Mouse (Mus musculus): Measurements from ENCODE around the gene Pla2g2c. TPM values are rescaled to one million over a fixed set of nuclear protein-coding genes. Genes with fewer than 3 reads are reported as not detected.

Pla2g2c gene
- polyA plus RNA-seq, 1 experiment from 2014 or later: 0.27 TPM

- Histone ChIP-seq H3K4me1 (replicated peaks; ENCODE audit: control insufficient read depth, insufficient read depth, low read length) (peaks cover 6% of the 10 kb centered on the region; the same call in 1 of the 2 replicates), H3K9ac (ENCODE audit: low read depth, low read length) (no peak overlapping the region), H3K4me3 (ENCODE audit: low read depth, low read length) (no peak overlapping the region), H3K27me3 (replicated peaks; ENCODE audit: control insufficient read depth, insufficient read depth, low read length) (peaks cover 13% of the 10 kb centered on the region), H3K9me3 (ENCODE audit: control insufficient read depth, low read length) (no peaks in the 10 kb centered on the region), H3K4me2 (no peak overlapping the region), H3K27ac (ENCODE audit: low read depth, low read length) (no peak overlapping the region), H3K36me3 (ENCODE audit: control insufficient read depth, insufficient read depth, low read length) (no peaks in the 10 kb centered on the region)
- WGBS: 55% methylated on average over 5 of the region's 5 CpGs
- DNase-seq (ENCODE audit: low spot score): no peak
- no peak for ATAC-seq (replicated peaks; ENCODE audit: low FRiP score)
These were observed 1.2 kb downstream of the Pla2g2c start for GRCm38 (mm10) chr4:138725751-138726150.

DNA sequence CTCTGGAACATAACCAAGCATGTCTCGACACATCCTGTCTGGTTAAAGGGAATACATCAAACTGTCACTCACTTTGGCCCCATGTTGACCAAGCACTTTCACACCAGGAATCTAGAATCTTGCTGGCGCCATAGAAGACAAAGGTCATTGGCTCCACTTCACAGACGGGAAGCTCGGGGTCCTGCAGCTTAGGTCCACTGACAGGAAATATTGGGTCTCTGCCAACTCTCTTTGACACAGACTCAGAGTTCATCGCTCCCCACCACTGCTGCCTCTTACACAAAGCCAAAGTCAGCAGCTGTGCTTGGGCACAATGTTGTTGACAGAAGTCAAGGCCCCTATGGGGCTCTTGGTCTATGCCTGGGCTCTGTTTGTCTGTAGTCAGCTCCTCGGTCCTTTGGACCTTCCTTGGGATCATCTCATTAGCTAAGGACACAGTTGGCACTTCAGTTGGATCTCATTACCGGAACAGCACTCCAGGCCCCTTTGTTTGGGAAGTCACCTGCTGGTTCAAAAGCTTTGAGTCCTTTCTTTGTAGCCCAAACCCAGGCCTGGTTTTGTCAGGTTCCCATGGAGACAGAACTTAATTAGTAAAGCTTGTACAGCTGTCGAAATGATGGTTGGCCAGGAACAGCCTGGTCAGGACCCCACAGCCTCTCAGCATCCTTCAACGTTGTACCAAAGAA lies 4.6 kb downstream of the Pla2g2c start:
- peaks cover 7% of the 10 kb centered on the region for H3K27me3 ChIP-seq (replicated peaks; ENCODE audit: control insufficient read depth, insufficient read depth, low read length)
- H3K4me1 ChIP-seq (replicated peaks; ENCODE audit: control insufficient read depth, insufficient read depth, low read length): peaks cover 5% of the 10 kb centered on the region; the same call in 1 of the 2 replicates
- no peak; the same call in 1 of the 2 replicates for ATAC-seq (replicated peaks; ENCODE audit: low FRiP score)
- no peak overlapping the region for H3K9ac ChIP-seq (ENCODE audit: low read depth, low read length)
- no peaks in the 10 kb centered on the region for H3K36me3 ChIP-seq (ENCODE audit: control insufficient read depth, insufficient read depth, low read length)
- H3K9me3 ChIP-seq (ENCODE audit: control insufficient read depth, low read length): no peaks in the 10 kb centered on the region
- no peak overlapping the region for H3K27ac ChIP-seq (ENCODE audit: low read depth, low read length)
- no peak overlapping the region for H3K4me3 ChIP-seq (ENCODE audit: low read depth, low read length)
- WGBS: 50% methylated on average over 9 of the region's 9 CpGs
- H3K4me2 ChIP-seq: no peak overlapping the region
- DNase-seq (ENCODE audit: low spot score): no peak

DNA sequence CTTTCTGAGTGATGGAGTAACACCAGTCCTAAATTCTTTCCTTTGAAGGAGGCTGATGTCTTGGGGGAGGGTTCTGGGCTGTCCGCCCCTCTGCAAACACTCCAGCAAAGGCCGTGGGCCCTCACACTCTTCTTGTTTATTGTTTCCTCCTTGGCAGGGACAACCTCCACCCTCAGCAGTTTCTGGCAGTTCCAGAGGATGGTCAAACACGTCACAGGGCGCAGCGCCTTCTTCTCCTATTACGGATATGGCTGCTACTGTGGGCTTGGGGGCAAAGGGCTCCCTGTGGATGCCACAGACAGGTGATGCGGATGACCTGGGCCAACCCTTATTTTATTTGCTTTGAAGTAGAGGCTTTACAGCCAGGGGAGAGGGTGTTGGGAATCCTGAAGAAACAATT lies 9.5 kb downstream of the Pla2g2c start:
- H3K4me1 ChIP-seq (replicated peaks; ENCODE audit: control insufficient read depth, insufficient read depth, low read length): no peaks in the 10 kb centered on the region
- no peak overlapping the region for H3K27ac ChIP-seq (ENCODE audit: low read depth, low read length)
- no peak overlapping the region for H3K9ac ChIP-seq (ENCODE audit: low read depth, low read length)
- WGBS: 63% methylated on average over 7 of the region's 7 CpGs
- H3K9me3 ChIP-seq (ENCODE audit: control insufficient read depth, low read length): no peaks in the 10 kb centered on the region
- H3K4me2 ChIP-seq: no peak overlapping the region
- H3K27me3 ChIP-seq (replicated peaks; ENCODE audit: control insufficient read depth, insufficient read depth, low read length): no peaks in the 10 kb centered on the region
- no peaks in the 10 kb centered on the region for H3K36me3 ChIP-seq (ENCODE audit: control insufficient read depth, insufficient read depth, low read length)
- ATAC-seq (replicated peaks; ENCODE audit: low FRiP score): no peak
- no peak for DNase-seq (ENCODE audit: low spot score)
- no peak overlapping the region for H3K4me3 ChIP-seq (ENCODE audit: low read depth, low read length)

DNA sequence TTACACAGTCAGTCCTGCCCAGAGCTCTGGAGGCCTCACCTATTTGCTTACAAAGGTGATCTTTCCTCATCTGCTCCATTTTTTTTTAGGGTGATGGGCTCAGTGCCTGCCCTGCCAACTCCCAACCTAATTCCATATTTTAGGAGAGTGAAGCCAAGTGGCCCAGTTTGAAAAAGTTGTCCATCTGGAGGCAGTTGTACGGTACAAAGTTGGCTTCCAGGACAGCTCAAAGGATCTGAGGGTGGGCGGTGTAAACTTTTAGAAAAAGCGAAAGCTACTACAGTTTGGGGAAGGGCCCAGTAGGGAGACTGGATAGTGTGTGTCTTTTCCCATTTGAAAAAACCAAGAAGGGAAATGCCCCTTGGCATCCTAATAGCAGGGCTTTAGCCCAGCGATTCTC lies 10.3 kb downstream of the Pla2g2c start:
- DNase-seq (ENCODE audit: low spot score) (no peak), ATAC-seq (replicated peaks; ENCODE audit: low FRiP score) (no peak)
- no peak overlapping the region for H3K27ac ChIP-seq (ENCODE audit: low read depth, low read length)
- H3K9ac ChIP-seq (ENCODE audit: low read depth, low read length): no peak overlapping the region
- H3K4me3 ChIP-seq (ENCODE audit: low read depth, low read length): no peak overlapping the region
- H3K27me3 ChIP-seq (replicated peaks; ENCODE audit: control insufficient read depth, insufficient read depth, low read length): no peaks in the 10 kb centered on the region
- H3K9me3 ChIP-seq (ENCODE audit: control insufficient read depth, low read length): no peaks in the 10 kb centered on the region
- WGBS: 93% methylated on average over 4 of the region's 4 CpGs
- no peaks in the 10 kb centered on the region for H3K4me1 ChIP-seq (replicated peaks; ENCODE audit: control insufficient read depth, insufficient read depth, low read length)
- no peak overlapping the region for H3K4me2 ChIP-seq
- H3K36me3 ChIP-seq (ENCODE audit: control insufficient read depth, insufficient read depth, low read length): no peaks in the 10 kb centered on the region

DNA sequence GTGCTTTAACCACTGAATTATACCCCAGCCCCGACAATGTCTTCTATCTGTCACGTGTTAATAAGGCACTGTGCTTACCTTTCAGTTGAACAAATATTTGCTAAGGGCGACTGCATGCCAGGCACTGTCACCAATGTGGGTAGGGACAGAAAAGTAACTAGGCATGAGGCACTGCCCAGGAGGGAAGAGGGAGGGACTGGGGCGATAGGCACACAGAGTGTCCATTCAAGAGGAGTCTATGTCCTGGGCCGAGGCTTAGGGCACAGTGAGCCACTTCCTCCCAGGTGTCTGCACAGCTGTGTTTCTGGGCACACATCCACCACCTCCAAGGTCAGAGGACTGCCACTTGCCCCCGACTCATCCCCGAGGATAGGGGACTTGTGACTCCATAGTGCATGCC lies 12.4 kb downstream of the Pla2g2c start, which contains the start of gene Ubxn10:
TSS of gene Ubxn10 (minus strand) at position 137 of the 400 bp plus-strand sequence.
- Histone ChIP-seq H3K27ac (ENCODE audit: low read depth, low read length) (no peak within 1 kb of the TSS), H3K9ac (ENCODE audit: low read depth, low read length) (no peak within 1 kb of the TSS), H3K27me3 (replicated peaks; ENCODE audit: control insufficient read depth, insufficient read depth, low read length) (no peaks in the 10 kb centered on the region), H3K4me2 (no peak within 1 kb of the TSS), H3K9me3 (ENCODE audit: control insufficient read depth, low read length) (no peaks in the 10 kb centered on the region), H3K4me3 (ENCODE audit: low read depth, low read length) (no peak within 1 kb of the TSS), H3K4me1 (replicated peaks; ENCODE audit: control insufficient read depth, insufficient read depth, low read length) (no peaks in the 10 kb centered on the region), H3K36me3 (ENCODE audit: control insufficient read depth, insufficient read depth, low read length) (no peaks in the 10 kb centered on the region)
- ATAC-seq (replicated peaks; ENCODE audit: low FRiP score): no peak
- DNase-seq (ENCODE audit: low spot score): no peak
- 65% methylated on average over 7 of the region's 7 CpGs for WGBS

- no peak for DNase-seq (ENCODE audit: low spot score)
These were observed 14.7 kb downstream of the Pla2g2c start for GRCm38 (mm10) chr4:138739136-138739851.

DNA sequence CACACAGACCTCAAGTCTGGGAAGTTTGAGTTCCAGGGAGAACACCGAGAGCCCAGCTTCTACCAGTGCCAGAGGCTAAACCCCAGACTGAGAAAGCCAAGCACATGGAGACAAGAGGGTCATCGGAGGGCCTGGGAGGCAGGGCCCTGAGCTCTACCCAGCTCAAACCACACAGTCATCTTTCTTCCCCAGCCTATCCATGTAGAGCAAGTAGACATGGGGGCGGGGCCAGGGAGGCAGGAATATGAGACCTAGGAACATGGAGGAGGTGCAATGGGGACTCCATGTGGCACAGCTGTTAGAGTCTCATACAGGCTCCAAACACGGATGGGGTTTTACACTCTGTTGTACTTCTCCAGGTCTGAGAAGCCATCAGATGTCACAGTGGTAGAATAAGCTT lies 21.3 kb downstream of the Pla2g2c start:
- H3K27me3 ChIP-seq (replicated peaks; ENCODE audit: control insufficient read depth, insufficient read depth, low read length): no peaks in the 10 kb centered on the region; the same call in 1 of the 2 replicates
- no peak for ATAC-seq (replicated peaks; ENCODE audit: low FRiP score)
- DNase-seq (ENCODE audit: low spot score): no peak

More at GRCm38 (mm10) chr4:138739136-138739851, 14.7 kb downstream of the Pla2g2c start:
- Histone ChIP-seq H3K27me3 (replicated peaks; ENCODE audit: control insufficient read depth, insufficient read depth, low read length) (no peaks in the 10 kb centered on the region), H3K4me3 (ENCODE audit: low read depth, low read length) (no peak overlapping the region), H3K4me1 (replicated peaks; ENCODE audit: control insufficient read depth, insufficient read depth, low read length) (no peaks in the 10 kb centered on the region), H3K9ac (ENCODE audit: low read depth, low read length) (no peak overlapping the region), H3K36me3 (ENCODE audit: control insufficient read depth, insufficient read depth, low read length) (no peaks in the 10 kb centered on the region), H3K4me2 (no peak overlapping the region), H3K9me3 (ENCODE audit: control insufficient read depth, low read length) (no peaks in the 10 kb centered on the region), H3K27ac (ENCODE audit: low read depth, low read length) (no peak overlapping the region)
- no peak for ATAC-seq (replicated peaks; ENCODE audit: low FRiP score)
- 25% methylated on average over 7 of the region's 7 CpGs for WGBS

DNA sequence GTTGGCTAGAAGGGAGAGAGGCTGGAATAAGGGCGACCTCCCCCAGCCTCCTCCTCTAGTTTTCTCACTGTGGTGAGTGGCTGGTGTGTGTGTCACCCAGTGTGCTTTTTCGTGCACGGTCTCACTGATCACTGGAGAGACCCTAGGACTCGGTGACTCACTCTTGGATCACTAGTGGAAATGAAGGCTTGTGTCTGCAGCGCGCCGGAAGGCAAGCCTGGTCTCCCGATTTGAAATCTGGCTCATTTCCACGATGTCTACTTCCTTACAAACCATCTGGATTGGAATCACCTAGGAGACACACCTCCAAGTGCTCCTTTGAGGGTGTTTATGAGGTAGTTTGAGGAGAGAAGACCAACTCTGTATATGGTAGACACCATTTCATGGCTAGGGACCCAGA lies 22.3 kb downstream of the Pla2g2c start:
- Histone ChIP-seq H3K4me3 (ENCODE audit: low read depth, low read length) (no peak overlapping the region), H3K9ac (ENCODE audit: low read depth, low read length) (no peak overlapping the region), H3K36me3 (ENCODE audit: control insufficient read depth, insufficient read depth, low read length) (no peaks in the 10 kb centered on the region), H3K27me3 (replicated peaks; ENCODE audit: control insufficient read depth, insufficient read depth, low read length) (no peaks in the 10 kb centered on the region; the same call in 1 of the 2 replicates), H3K27ac (ENCODE audit: low read depth, low read length) (no peak overlapping the region), H3K4me2 (no peak overlapping the region), H3K9me3 (ENCODE audit: control insufficient read depth, low read length) (no peaks in the 10 kb centered on the region), H3K4me1 (replicated peaks; ENCODE audit: control insufficient read depth, insufficient read depth, low read length) (no peaks in the 10 kb centered on the region)
- 85% methylated on average over 9 of the region's 9 CpGs for WGBS
- DNase-seq (ENCODE audit: low spot score) (no peak), ATAC-seq (replicated peaks; ENCODE audit: low FRiP score) (no peak)

More for the DNA sequence above, 21.3 kb downstream of the Pla2g2c start:
- no peaks in the 10 kb centered on the region for H3K36me3 ChIP-seq (ENCODE audit: control insufficient read depth, insufficient read depth, low read length)
- no peak overlapping the region for H3K9ac ChIP-seq (ENCODE audit: low read depth, low read length)
- H3K4me3 ChIP-seq (ENCODE audit: low read depth, low read length): no peak overlapping the region
- no peak overlapping the region for H3K4me2 ChIP-seq
- no peaks in the 10 kb centered on the region for H3K4me1 ChIP-seq (replicated peaks; ENCODE audit: control insufficient read depth, insufficient read depth, low read length)
- H3K9me3 ChIP-seq (ENCODE audit: control insufficient read depth, low read length): no peaks in the 10 kb centered on the region
- no peak overlapping the region for H3K27ac ChIP-seq (ENCODE audit: low read depth, low read length)
- WGBS: 59% methylated on average over 4 of the region's 4 CpGs
